Comparison of ENCODE assay signal across 7 mouse cellular contexts in genomic region chrX:169992951-169993547, GRCm38 (mm10). TPM values are rescaled to one million over a fixed set of nuclear protein-coding genes. Genes with fewer than 3 reads are reported as not detected.
DNase-seq lines count a peak whose midpoint lies in the region; ATAC-seq and TF ChIP-seq lines count a peak whose summit lies in the region.
"Not testable (repeated sequence)": the region's sequence is repeated elsewhere in the genome, so short reads cannot be mapped to it uniquely, and the experiment has no call there.

No protein-coding gene starts in this region.

- not testable (repeated sequence) for H3K27ac ChIP-seq in forebrain, embryonic 11.5 days (ENCODE audit: low read depth, low read length); hindbrain, postnatal 0 days; lung, postnatal 0 days (ENCODE audit: low read length)

- not testable (repeated sequence) for H3K4me2 ChIP-seq in forebrain, embryonic 11.5 days (ENCODE audit: low read depth, low read length, severe bottlenecking); hindbrain, postnatal 0 days (ENCODE audit: low read depth, low read length); lung, postnatal 0 days (replicated peaks; ENCODE audit: low read depth, low read length)

- 55% methylated on average over 5 of the region's 8 CpGs for WGBS in forebrain, embryonic 11.5 days
- WGBS in hindbrain, postnatal 0 days, result 62% methylated on average over 8 of the region's 8 CpGs
- 61% methylated on average over 8 of the region's 8 CpGs for WGBS in lung, postnatal 0 days

- H3K27me3 ChIP-seq in G1E (ENCODE audit: insufficient read depth, low read length), result peaks cover 19% of the 10 kb centered on the region
- not testable (repeated sequence) for H3K27me3 ChIP-seq in forebrain, embryonic 11.5 days (ENCODE audit: control insufficient read depth, insufficient read depth, low read length); hindbrain, postnatal 0 days (ENCODE audit: insufficient read depth, low read length); lung, postnatal 0 days (replicated peaks; ENCODE audit: insufficient read depth, low read length)

- H3K9ac ChIP-seq in forebrain, embryonic 11.5 days (ENCODE audit: low read length); hindbrain, postnatal 0 days (replicated peaks; ENCODE audit: low read length); lung, postnatal 0 days (replicated peaks; ENCODE audit: low read depth): not testable (repeated sequence)

- TF ChIP-seq EP300 in lung, postnatal 0 days (IDR thresholded peaks at IDR 0.05), result not testable (repeated sequence)

- not testable (repeated sequence) for H3K36me3 ChIP-seq in G1E (replicated peaks); hindbrain, postnatal 0 days (ENCODE audit: insufficient read depth, low read length)
- peaks cover 20% of the 10 kb centered on the region for H3K36me3 ChIP-seq in forebrain, embryonic 11.5 days (ENCODE audit: control insufficient read depth, insufficient read depth, low read length)
- H3K36me3 ChIP-seq in lung, postnatal 0 days (ENCODE audit: insufficient read depth, low read length), result peaks cover 11% of the 10 kb centered on the region; the same call in 1 of the 2 replicates

- DNase-seq in G1E (ENCODE audit: low spot score), result not testable (repeated sequence)
- peak; percentile 63 for DNase-seq in brain, embryonic 14.5 days (ENCODE audit: low read depth)
- DNase-seq in forebrain, embryonic 11.5 days (ENCODE audit: low spot score), result peak; percentile 14
- peak; percentile 1 for DNase-seq in hindbrain, postnatal 0 days (ENCODE audit: low spot score)
- peak; percentile 4 for DNase-seq in lung, postnatal 0 days (ENCODE audit: low spot score)
- DNase-seq in retina, postnatal 7 days (ENCODE audit: low read depth, low spot score), result peak; percentile 44
- peak; percentile 27 to 58 for DNase-seq in thymus, postnatal 10 days (ENCODE audit: low spot score in 2 of 2)

- not testable (repeated sequence) for TF ChIP-seq CTCF in G1E (IDR thresholded peaks at IDR 0.05; ENCODE audit: low read depth, low read length); brain, embryonic 14.5 days (IDR thresholded peaks at IDR 0.05; ENCODE audit: borderline replicate concordance, extremely low read depth, insufficient read depth, insufficient read length); hindbrain, postnatal 0 days (IDR thresholded peaks at IDR 0.05; ENCODE audit: low read depth); lung, postnatal 0 days (IDR thresholded peaks at IDR 0.05)

- peak overlapping the region; percentile 7; the same call in 1 of the 2 replicates for H3K4me3 ChIP-seq in G1E (ENCODE audit: low read depth, low read length)
- H3K4me3 ChIP-seq in forebrain, embryonic 11.5 days (ENCODE audit: low read depth, low read length); hindbrain, postnatal 0 days (ENCODE audit: low read length); lung, postnatal 0 days (ENCODE audit: low read depth, low read length): not testable (repeated sequence)

- not testable (repeated sequence) for ATAC-seq in G1E (ENCODE audit: extremely low read depth, insufficient number of reproducible peaks, low FRiP score, poor library complexity, severe bottlenecking); forebrain, embryonic 11.5 days (replicated peaks; ENCODE audit: low FRiP score); hindbrain, postnatal 0 days; lung, postnatal 0 days

- H3K9me3 ChIP-seq in G1E (replicated peaks), result peaks cover 13% of the 10 kb centered on the region
- H3K9me3 ChIP-seq in forebrain, embryonic 11.5 days (ENCODE audit: control insufficient read depth, low read length), result peaks cover 20% of the 10 kb centered on the region
- H3K9me3 ChIP-seq in hindbrain, postnatal 0 days (ENCODE audit: low read length), result peaks cover 22% of the 10 kb centered on the region
- peaks cover 37% of the 10 kb centered on the region for H3K9me3 ChIP-seq in lung, postnatal 0 days (ENCODE audit: low read length)

- peaks cover 17% of the 10 kb centered on the region for H3K4me1 ChIP-seq in G1E (ENCODE audit: insufficient read depth, low read depth, low read length)
- H3K4me1 ChIP-seq in forebrain, embryonic 11.5 days (replicated peaks; ENCODE audit: control insufficient read depth, insufficient read depth, low read length); hindbrain, postnatal 0 days (ENCODE audit: insufficient read depth, low read length); lung, postnatal 0 days (ENCODE audit: insufficient read depth, low read depth, low read length): not testable (repeated sequence)

- not testable (repeated sequence) for TF ChIP-seq POLR2A in brain, embryonic 14.5 days (IDR thresholded peaks at IDR 0.05; ENCODE audit: borderline replicate concordance, extremely low read depth, insufficient read depth, insufficient read length, poor library complexity, severe bottlenecking)

RNA-seq across cellular contexts. Expression of gene Gm21887, which starts 16.4 kb away (rescaled TPM):
- total RNA-seq in G1E (2014; fragmentation: Nextera tagmentation) (163 and 204 TPM in 2 replicates), G1E (2017) (35.4 and 44.4 TPM in 2 replicates)
- polyA plus RNA-seq in G1E (2012), result 300 and 429 TPM in 2 replicates
- 476 and 1,536 TPM in 2 replicates for polyA plus RNA-seq in brain, embryonic 14.5 days (2012; rRNA removed)
- polyA plus RNA-seq in forebrain, embryonic 11.5 days (2014; fragmentation: Nextera tagmentation; extraction: Ambion mirVana), result 321 and 384 TPM in 2 replicates
- total RNA-seq in hindbrain, postnatal 0 days (2014; rRNA removed), result 8.3 and 87.1 TPM in 2 replicates
- 194 and 245 TPM in 2 replicates for polyA plus RNA-seq in hindbrain, postnatal 0 days (2015; fragmentation: Nextera tagmentation; extraction: Ambion mirVana)
- 90.2 and 116 TPM in 2 replicates for polyA plus RNA-seq in lung, postnatal 0 days (2015; fragmentation: Nextera tagmentation; extraction: Ambion mirVana)
